Mouse (Mus musculus) kidney, adult 2 months (tissue): Measurements from ENCODE around the gene Syce1l. TPM values are rescaled to one million over a fixed set of nuclear protein-coding genes. Genes with fewer than 3 reads are reported as not detected.
A peak's percentile ranks its signal among the peaks of the same experiment; 100 is the strongest.

Source experiments
- DNase-seq: peaks from one replicate; pipeline ENCODE4 v3.0.0; 2021
- H3K27ac ChIP-seq: fragments of 200-500 bp; 2 replicates; pipeline ENCODE4 v1.5.1; 2012; ENCODE audit warnings: low read depth, low read length, control low read depth, inconsistent platforms; ENCODE audit not compliant: insufficient read depth
- H3K27me3 ChIP-seq: fragments of 200-500 bp; replicated peaks from 2 replicates; pipeline ENCODE4 v1.6.1; 2012; ENCODE audit warnings: mild to moderate bottlenecking, moderate library complexity, low read length, inconsistent platforms; ENCODE audit not compliant: control insufficient read depth, insufficient read depth
- H3K36me3 ChIP-seq: fragments of 200-500 bp; 2 replicates; pipeline ENCODE4 v1.6.1; 2012; ENCODE audit warnings: mild to moderate bottlenecking, moderate library complexity, low read length, inconsistent platforms; ENCODE audit not compliant: control insufficient read depth, insufficient read depth
- H3K4me1 ChIP-seq: fragments of 200-500 bp; 2 replicates; pipeline ENCODE4 v1.6.1; 2011; ENCODE audit warnings: low read length; ENCODE audit not compliant: control insufficient read depth, insufficient read depth
- H3K4me3 ChIP-seq: fragments of 200-500 bp; 2 replicates; pipeline ENCODE4 v1.5.1; 2011; ENCODE audit warnings: mild to moderate bottlenecking, low read depth, low read length, control low read depth; ENCODE audit not compliant: insufficient read depth
- CTCF ChIP-seq: fragments of 200-500 bp; conservative IDR thresholded peaks from 2 replicates; pipeline ENCODE4 v1.5.1; 2011; ENCODE audit warnings: low read depth, mild to moderate bottlenecking, control low read depth, low read length, moderate library complexity, mixed read lengths; ENCODE audit not compliant: insufficient read depth, insufficient read length
- POLR2A ChIP-seq: fragments of 200-500 bp; IDR thresholded peaks from one replicate; pipeline ENCODE4 v1.6.1; 2011; ENCODE audit warnings: low read depth, low read length, control low read depth
- WGBS: fragments of 180-500 bp; shearing (Covaris S2); methylation state at CpG from one replicate; pipeline ENCODE4 v1.1.7; 2018; 5-methylcytosine and 5-hydroxymethylcytosine counted together
- polyA plus RNA-seq: library from polyadenylated mRNA; depleted of rRNA; stranded (reverse); fragments of >200 nt; gene quantifications from 2 replicates; pipeline ENCODE4 v1.2.3, GENCODE M21; 2012

Gene Syce1l
- polyA plus RNA-seq, 1 experiment = 0.11 TPM

DNA sequence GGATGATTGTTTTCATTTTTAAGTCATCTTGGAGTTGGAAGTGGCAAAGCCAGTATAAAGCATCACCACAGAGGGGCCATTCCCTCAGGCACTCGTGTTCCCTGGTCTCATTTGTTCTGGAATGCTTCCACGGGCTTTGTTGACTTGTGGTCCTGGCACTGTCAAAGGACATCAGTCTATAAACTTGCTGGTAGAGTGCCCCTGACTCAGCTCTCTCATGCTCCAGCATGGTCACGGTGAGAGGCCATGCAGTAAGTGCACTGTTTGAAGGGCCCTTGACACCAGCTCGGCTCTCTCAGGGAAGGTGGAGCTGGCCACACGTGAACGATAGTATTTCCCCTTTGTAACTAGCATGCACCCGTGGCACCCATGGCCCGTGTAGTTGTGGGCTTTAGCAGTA is 2.7 kb upstream of the Syce1l start:
- no peak for DNase-seq

DNA sequence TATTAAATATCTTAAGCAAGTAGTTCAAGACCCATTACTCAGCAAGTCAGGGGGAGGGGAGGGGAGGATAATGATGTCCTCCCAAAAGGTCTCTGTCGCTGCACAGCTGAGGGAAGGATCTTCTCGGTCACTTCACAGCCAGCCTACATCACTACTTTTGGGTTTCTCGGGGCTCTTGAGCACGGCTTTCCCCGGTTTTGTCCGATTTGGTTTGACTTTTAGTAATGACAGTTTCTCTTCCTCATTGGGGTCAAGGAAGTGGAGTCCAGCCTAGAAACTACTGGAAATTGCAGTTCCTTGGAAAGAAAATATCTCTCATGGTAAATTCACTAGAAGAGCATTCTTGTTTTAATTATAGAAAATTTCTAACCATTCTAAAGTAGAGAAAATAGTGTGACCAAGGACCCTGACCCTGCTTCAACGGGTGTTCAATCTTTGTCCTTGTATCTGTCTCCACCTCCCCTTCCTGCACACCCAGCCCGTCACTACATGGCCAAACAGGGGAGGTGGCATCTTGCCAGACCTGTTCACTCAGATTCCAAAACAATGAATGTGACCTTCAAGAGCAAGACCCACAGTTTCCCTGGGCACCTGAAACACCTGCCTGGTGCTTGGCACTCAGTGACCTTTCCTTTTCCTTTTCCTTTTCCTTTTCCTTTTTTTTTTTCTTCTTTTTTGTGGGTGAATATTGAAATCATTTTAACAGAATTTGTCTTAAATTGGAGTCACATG is 632 bp downstream of the Syce1l start:
- Histone ChIP-seq H3K27ac (no peak overlapping the region), H3K36me3 (no peaks in the 10 kb centered on the region), H3K4me1 (no peaks in the 10 kb centered on the region), H3K27me3 (no peaks in the 10 kb centered on the region), H3K4me3 (no peak overlapping the region)
- WGBS = 71% methylated on average over 8 of the region's 8 CpGs
- DNase-seq = peak; percentile 48
- TF ChIP-seq CTCF = no peak
- no peak for TF ChIP-seq POLR2A

More for the DNA sequence above, 2.7 kb upstream of the Syce1l start:
- Histone ChIP-seq H3K4me1 (no peaks in the 10 kb centered on the region), H3K36me3 (no peaks in the 10 kb centered on the region), H3K27ac (no peak overlapping the region), H3K4me3 (no peak overlapping the region), H3K27me3 (no peaks in the 10 kb centered on the region)
- TF ChIP-seq POLR2A (no peak), CTCF (no peak)
- WGBS = 75% methylated on average over 8 of the region's 8 CpGs

DNA sequence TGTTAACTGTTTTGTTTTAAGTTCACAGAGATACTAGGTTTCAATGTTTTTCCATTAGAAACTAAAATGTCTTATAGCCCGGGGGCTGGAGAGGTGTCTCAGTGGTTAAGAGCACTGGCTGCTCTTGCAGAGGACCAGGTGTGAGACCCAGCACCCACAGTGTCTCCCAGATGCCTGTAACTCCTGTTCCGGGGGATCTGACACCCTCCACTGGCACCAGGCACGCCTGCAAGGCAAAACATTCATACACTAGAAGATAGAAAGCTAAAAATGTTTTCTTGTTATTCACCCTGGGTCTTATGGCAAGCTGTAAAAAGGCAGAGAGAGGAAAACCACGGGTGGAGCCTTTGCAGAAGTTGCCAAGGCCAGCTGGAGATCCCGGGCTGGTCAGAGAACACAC is 2.2 kb downstream of the Syce1l start:
- Histone ChIP-seq H3K36me3 (no peaks in the 10 kb centered on the region), H3K27me3 (no peaks in the 10 kb centered on the region), H3K4me1 (no peaks in the 10 kb centered on the region), H3K4me3 (no peak overlapping the region), H3K27ac (no peak overlapping the region)
- WGBS = 70% methylated on average over 5 of the region's 5 CpGs
- DNase-seq = no peak
- no peak for TF ChIP-seq CTCF

- no peak for DNase-seq
- no peak for TF ChIP-seq CTCF
- TF ChIP-seq POLR2A = no peak
- Histone ChIP-seq H3K27me3 (no peaks in the 10 kb centered on the region), H3K36me3 (no peaks in the 10 kb centered on the region), H3K27ac (no peak overlapping the region), H3K4me1 (no peaks in the 10 kb centered on the region), H3K4me3 (no peak overlapping the region)
- 80% methylated on average over 12 of the region's 12 CpGs for WGBS
These were observed 9.4 kb downstream of the Syce1l start for GRCm38 (mm10) chr8:113652450-113652849.

DNA sequence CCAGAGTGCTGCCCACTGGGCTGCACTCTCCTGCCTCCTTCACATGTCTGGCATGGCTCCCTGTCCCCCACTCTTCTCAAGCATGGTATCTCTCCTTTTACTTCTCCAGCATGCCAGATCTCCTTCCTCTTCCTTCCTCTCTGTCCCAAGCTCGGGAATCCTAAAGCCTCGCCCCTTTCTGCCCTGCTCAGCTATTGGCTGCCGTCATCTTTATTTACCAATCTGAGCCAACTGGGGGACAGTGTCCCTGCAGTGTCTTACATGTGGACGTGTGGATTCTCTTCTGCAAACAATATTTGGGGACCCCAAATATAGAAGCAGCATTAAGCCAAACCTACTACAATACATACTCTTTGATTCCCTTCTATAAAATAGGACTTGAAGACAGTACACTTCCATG is 10.1 kb downstream of the Syce1l start:
- Histone ChIP-seq H3K36me3 (no peaks in the 10 kb centered on the region), H3K4me3 (no peak overlapping the region), H3K27me3 (no peaks in the 10 kb centered on the region), H3K27ac (no peak overlapping the region), H3K4me1 (no peaks in the 10 kb centered on the region)
- 54% methylated on average over 4 of the region's 4 CpGs for WGBS
- DNase-seq = no peak
- no peak for TF ChIP-seq CTCF
- no peak for TF ChIP-seq POLR2A

DNA sequence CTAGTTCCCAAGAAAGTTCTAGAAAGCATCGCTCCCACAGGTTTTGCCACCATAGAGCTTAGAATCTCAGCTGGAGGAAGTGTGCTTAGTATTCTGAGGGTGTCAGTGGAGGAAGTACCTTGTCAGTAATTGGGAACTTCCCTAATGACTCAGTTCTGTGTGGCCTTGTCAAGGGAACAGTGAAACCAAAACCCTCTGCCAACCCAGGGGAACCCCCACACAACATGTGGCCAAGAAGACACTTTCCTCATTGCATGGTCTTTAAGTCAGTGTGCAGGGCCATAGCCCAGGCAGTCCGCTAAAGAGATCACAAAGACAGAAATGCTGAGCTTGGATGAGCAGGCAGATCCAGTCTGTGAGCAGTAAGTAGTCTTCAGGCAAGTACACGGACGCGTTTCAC is 13.1 kb downstream of the Syce1l start:
- H3K36me3 ChIP-seq = no peaks in the 10 kb centered on the region
- 78% methylated on average over 5 of the region's 5 CpGs for WGBS
- no peak for DNase-seq

DNA sequence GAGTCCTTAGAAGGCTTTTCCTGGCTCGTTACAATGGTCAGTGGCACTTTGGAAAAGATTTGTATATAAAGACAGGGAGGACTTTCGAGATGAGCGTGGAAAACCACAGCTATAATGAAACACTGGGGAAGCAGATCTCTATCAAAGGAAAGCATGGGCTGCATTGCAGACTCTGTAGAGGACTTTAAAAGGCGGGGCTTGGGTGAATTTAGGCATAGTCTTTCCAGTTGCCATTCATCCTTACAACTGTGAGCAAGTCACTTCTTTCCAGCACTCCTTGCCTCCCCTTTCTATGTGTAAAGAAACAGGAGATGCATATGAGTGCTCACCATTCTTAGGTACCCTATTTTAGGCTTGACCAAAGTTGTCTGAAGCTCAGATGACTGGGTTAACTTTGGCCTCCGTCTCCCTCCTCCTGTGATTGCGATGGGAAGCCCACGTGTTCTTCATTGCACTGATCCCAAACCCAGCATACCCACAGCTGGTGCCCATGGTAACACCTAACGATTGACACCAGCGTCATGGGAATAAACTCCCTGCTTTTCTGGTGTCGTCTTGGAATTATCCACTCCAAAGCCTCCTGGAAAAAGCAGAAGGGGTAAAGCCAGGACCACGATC is 13.8 kb downstream of the Syce1l start:
- Histone ChIP-seq H3K27ac (no peak overlapping the region), H3K36me3 (no peaks in the 10 kb centered on the region), H3K4me3 (no peak overlapping the region), H3K27me3 (no peaks in the 10 kb centered on the region), H3K4me1 (no peaks in the 10 kb centered on the region)
- TF ChIP-seq POLR2A = no peak
- TF ChIP-seq CTCF = no peak
- WGBS = 83% methylated on average over 11 of the region's 11 CpGs
- no peak for DNase-seq

More for the DNA sequence above, 13.1 kb downstream of the Syce1l start:
- H3K4me3 ChIP-seq = no peak overlapping the region
- TF ChIP-seq POLR2A = no peak
- no peak for TF ChIP-seq CTCF
- H3K27ac ChIP-seq = no peak overlapping the region
- H3K4me1 ChIP-seq = no peaks in the 10 kb centered on the region
- H3K27me3 ChIP-seq = no peaks in the 10 kb centered on the region

GRCm38 (mm10) chr8:113660128-113660527 is 17.1 kb downstream of the Syce1l start:
- Histone ChIP-seq H3K4me3 (no peak overlapping the region), H3K27me3 (no peaks in the 10 kb centered on the region), H3K36me3 (no peaks in the 10 kb centered on the region), H3K4me1 (no peaks in the 10 kb centered on the region), H3K27ac (no peak overlapping the region)
- TF ChIP-seq POLR2A (no peak), CTCF (no peak)
- no peak for DNase-seq
- WGBS = 93% methylated on average over 1 of the region's 1 CpGs
